Mouse (Mus musculus): ENCODE data around the gene BC035947. TPM values are rescaled to one million over a fixed set of nuclear protein-coding genes. Genes with fewer than 3 reads are reported as not detected.
A peak's percentile ranks its signal among the peaks of the same experiment; 100 is the strongest.
"Not testable (repeated sequence)": the region's sequence is repeated elsewhere in the genome, so short reads cannot be mapped to it uniquely, and the experiment has no call there.

BC035947 gene
- polyA plus RNA-seq (2015; fragmentation: Nextera tagmentation; extraction: Ambion mirVana), result 0.57 and 1.1 TPM in 2 replicates

DNA sequence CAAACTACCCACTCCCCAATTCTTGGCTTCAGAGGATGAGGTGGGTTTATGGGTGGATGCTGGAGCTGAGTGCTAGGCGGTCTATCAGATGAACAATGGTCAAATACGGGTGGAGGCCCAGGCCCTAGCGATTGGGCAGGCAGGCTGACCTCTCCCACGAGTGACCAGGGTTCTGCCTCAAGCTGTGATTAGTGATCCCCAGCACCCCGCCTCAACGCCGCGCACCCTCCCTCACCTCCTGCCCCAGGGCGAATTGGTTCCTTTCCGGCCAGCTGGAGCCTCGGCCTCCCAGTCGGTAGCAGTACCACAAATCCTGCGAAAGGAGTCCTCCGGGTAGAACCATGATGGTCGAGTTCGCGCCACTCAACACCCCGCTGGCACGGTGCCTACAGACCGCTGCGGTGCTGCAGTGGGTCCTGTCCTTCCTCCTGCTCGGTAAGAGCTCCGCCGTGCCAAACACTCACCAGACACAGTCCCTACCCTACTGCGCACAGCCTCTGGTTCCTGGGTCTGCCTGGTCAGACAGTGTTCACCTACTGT, at the start of gene BC035947:
Gene BC035947 (minus strand): TSS at position 538 of the 540 bp plus-strand sequence.
- 3% methylated on average over 25 of the region's 25 CpGs for WGBS
- no peaks in the 10 kb centered on the region for H3K36me3 ChIP-seq
- H3K27me3 ChIP-seq, result peaks cover 6% of the 10 kb centered on the region
- 0 out of 2 replicates have a peak within 1 kb of the TSS, but pooled peaks have one; percentile 21 for H3K9ac ChIP-seq
- H3K27ac ChIP-seq, result no peak within 1 kb of the TSS
- peaks cover 12% of the 10 kb centered on the region; the same call in 1 of the 2 replicates for H3K4me1 ChIP-seq
- peak; percentile 43; the same call in 1 of the 2 replicates for ATAC-seq (replicated peaks; ENCODE audit: low FRiP score)
- H3K4me3 ChIP-seq (replicated peaks), result peak within 1 kb of the TSS; percentile 35
- no peaks in the 10 kb centered on the region for H3K9me3 ChIP-seq (replicated peaks)
- peak within 1 kb of the TSS; percentile 61 for H3K4me2 ChIP-seq

DNA sequence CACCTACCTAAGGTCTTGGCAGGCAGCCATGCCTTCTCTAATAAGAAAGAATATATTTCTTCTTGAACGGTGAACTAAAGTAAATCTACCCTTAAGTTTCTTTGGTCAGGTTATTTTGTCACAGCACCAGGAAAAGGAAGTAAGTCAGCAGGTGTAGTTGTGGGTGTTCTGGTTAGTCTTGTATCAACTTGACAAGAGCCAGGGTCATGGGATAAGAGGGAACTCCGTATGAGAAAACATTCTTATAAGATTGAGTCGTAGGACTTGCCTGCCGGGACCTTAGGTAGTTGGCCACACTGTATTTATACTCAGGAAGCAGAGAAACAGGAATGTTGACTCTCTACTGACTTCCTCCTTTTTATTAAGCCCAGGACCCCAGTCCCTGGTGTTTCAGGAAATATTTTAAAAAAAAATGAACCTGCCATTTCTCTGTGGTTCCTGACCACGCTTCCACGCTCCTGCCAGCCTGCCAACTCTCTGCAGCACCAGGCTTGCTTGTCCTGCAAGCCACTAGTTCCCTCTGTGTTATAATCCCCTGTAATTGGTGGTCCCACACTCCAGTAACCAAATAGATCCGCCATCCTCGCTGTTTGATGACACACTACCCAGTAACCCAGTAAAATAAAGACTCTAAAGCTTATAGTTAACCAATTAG, 42.2 kb upstream of the BC035947 start:
- WGBS, result 62% methylated on average over 8 of the region's 8 CpGs
- no peak for ATAC-seq (replicated peaks; ENCODE audit: low FRiP score)
- Histone ChIP-seq H3K9me3 (replicated peaks) (no peaks in the 10 kb centered on the region), H3K9ac (no peak overlapping the region), H3K36me3 (no peaks in the 10 kb centered on the region), H3K4me1 (no peaks in the 10 kb centered on the region), H3K27me3 (no peaks in the 10 kb centered on the region), H3K4me3 (replicated peaks) (no peak overlapping the region), H3K4me2 (no peak overlapping the region), H3K27ac (no peak overlapping the region)

DNA sequence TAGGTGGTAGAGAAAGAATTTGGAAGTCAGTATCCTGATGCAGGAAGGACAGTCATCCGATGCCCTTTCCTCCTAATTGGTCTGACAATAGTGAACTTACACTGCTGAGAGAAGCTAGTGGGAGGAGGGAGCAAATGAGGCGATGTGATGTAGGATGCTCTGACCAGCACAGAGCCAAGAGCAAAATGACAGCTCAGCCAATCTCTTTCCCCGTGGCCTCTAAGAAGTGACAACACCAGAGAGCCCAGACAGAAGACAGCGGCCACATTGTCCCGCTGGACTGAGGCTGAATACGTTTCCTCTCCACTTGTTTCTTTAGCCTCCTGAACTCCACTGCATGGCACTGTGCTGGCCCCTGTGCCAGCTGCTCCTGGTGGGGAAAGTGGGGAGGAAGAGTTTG, 37.0 kb upstream of the BC035947 start:
- Histone ChIP-seq H3K9ac (no peak overlapping the region), H3K4me2 (no peak overlapping the region), H3K9me3 (replicated peaks) (no peaks in the 10 kb centered on the region), H3K4me3 (replicated peaks) (no peak overlapping the region), H3K27ac (no peak overlapping the region), H3K27me3 (no peaks in the 10 kb centered on the region), H3K4me1 (no peaks in the 10 kb centered on the region), H3K36me3 (no peaks in the 10 kb centered on the region)
- WGBS, result 43% methylated on average over 6 of the region's 6 CpGs
- ATAC-seq (replicated peaks; ENCODE audit: low FRiP score), result no peak

DNA sequence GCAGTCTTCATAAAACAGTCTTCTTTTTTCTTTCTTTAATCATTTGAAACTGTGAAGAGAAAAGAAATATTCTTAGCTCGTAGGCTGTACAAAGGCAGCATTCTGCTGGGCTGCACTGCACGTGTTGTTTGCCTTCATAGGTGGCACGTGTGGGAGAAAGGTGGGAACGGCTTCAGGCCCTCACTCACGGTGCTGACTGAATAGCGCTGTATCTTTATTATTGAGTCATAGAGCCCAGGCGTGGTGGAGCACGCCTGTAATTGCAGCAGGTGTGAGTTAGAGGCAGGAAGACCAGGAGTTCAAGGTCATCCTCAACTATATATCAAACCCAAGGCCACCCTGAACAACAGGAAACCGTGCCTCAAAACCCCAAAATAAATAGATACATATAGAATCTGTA, 34.3 kb upstream of the BC035947 start:
- Histone ChIP-seq H3K36me3 (no peaks in the 10 kb centered on the region), H3K9ac (no peak overlapping the region), H3K4me3 (replicated peaks) (no peak overlapping the region), H3K9me3 (replicated peaks) (no peaks in the 10 kb centered on the region), H3K4me2 (no peak overlapping the region), H3K4me1 (no peaks in the 10 kb centered on the region), H3K27me3 (no peaks in the 10 kb centered on the region), H3K27ac (no peak overlapping the region)
- no peak for ATAC-seq (replicated peaks; ENCODE audit: low FRiP score)
- WGBS, result 66% methylated on average over 9 of the region's 9 CpGs

DNA sequence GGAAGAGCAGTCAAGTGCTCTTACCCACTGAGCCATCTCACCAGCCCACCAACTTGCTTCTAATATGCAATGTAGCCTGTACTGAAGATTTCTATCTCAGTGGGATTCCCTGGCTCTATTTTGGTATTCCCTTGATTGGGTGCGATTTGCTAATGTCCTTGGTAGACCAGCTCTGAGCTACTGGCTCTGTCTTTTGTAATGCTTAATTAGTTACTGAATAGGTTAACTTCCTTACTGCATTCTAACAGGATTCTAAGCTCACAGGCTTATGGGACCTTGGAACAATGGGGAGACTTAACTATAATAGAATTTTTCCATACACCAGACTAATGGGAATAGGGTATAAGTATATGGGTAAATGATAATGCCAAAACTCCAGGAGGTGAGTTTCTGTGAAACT, 31.7 kb upstream of the BC035947 start:
- not testable (repeated sequence) for H3K4me2 ChIP-seq; H3K27ac ChIP-seq; H3K27me3 ChIP-seq; H3K4me1 ChIP-seq; H3K9me3 ChIP-seq (replicated peaks); H3K36me3 ChIP-seq; H3K4me3 ChIP-seq (replicated peaks); ATAC-seq (replicated peaks; ENCODE audit: low FRiP score); H3K9ac ChIP-seq
- 81% methylated on average over 1 of the region's 1 CpGs for WGBS

DNA sequence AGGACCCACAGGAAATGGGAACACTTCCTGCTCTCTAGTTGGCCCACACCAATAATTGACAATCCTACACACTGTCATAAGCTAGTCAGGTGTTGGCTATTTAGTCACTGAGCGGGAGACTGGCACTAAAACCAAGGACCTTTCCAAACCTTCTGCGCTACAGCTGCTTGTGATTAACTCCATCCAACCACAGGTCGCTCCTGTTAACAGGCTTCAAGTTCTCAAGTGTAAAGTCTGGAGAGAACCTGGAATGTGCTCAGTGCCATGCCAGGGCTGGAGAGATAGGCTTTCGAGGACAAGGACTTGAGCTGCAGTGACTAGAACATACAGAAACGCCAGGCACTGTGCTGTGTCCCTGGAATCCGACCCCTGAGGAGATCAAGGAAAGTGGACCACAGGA, 27.2 kb upstream of the BC035947 start:
- WGBS, result 69% methylated on average over 6 of the region's 6 CpGs

DNA sequence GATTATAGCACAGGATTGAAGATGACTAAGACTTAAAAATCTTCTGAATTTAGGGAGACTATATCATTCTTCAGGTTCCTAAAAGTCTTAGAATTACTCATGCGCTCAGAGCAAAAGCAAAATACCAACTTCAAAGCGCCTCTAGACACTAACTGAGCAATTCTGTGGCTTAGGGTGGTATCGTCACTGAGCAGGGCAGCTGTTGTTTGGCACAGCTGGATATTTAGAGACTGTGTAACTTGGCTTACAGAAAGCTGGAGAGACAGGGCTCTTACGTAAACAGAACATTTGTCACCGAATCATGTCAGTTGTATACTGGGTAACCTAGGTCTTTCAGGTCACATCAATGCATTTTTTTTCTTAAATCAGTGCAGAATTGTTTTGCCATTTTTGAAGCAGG, 26.4 kb upstream of the BC035947 start:
- Histone ChIP-seq H3K4me1 (peaks cover 8% of the 10 kb centered on the region; the same call in 1 of the 2 replicates), H3K9ac (no peak overlapping the region), H3K36me3 (no peaks in the 10 kb centered on the region), H3K4me2 (no peak overlapping the region), H3K4me3 (replicated peaks) (no peak overlapping the region), H3K27ac (no peak overlapping the region), H3K27me3 (no peaks in the 10 kb centered on the region), H3K9me3 (replicated peaks) (no peaks in the 10 kb centered on the region)
- ATAC-seq (replicated peaks; ENCODE audit: low FRiP score), result no peak
- WGBS, result 56% methylated on average over 5 of the region's 5 CpGs

More for the DNA sequence above, 27.2 kb upstream of the BC035947 start:
- ATAC-seq (replicated peaks; ENCODE audit: low FRiP score), result no peak
- Histone ChIP-seq H3K9me3 (replicated peaks) (no peaks in the 10 kb centered on the region), H3K4me2 (no peak overlapping the region), H3K27ac (no peak overlapping the region), H3K27me3 (no peaks in the 10 kb centered on the region), H3K4me1 (peaks cover 8% of the 10 kb centered on the region; the same call in 1 of the 2 replicates), H3K4me3 (replicated peaks) (no peak overlapping the region), H3K36me3 (no peaks in the 10 kb centered on the region), H3K9ac (no peak overlapping the region)

DNA sequence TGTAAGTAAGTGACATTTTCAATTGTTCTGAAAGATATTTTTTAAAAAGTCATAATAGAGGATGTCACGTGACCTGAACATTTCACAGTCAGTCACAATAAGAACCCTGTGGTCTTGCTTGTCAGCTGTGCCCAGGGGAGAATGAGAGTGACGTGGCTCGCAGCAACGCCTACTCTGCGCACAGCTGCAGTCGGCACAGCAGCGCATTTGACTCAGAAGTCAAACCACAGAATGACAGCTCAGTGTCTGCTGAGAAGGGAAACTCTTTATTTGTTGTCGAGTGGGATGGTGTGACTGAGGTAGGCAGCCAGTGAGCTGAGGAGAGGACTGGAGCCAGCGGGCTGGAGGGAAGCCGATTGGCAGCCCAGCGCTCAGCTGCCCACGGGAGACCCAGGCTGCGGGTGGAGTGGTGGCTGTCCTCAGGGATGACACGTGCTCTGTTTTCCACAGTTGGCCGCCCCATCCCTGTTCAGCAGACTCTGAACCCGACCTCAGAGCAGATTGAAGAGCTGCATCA, 25.6 kb upstream of the BC035947 start:
- Histone ChIP-seq H3K4me2 (peak overlapping the region; percentile 61), H3K4me3 (replicated peaks) (peak overlapping the region; percentile 28), H3K4me1 (peaks cover 8% of the 10 kb centered on the region; the same call in 1 of the 2 replicates), H3K27ac (no peak overlapping the region), H3K27me3 (no peaks in the 10 kb centered on the region), H3K9me3 (replicated peaks) (no peaks in the 10 kb centered on the region), H3K36me3 (no peaks in the 10 kb centered on the region), H3K9ac (no peak overlapping the region)
- peak; percentile 60; the same call in 1 of the 2 replicates for ATAC-seq (replicated peaks; ENCODE audit: low FRiP score)
- WGBS, result 41% methylated on average over 16 of the region's 16 CpGs

DNA sequence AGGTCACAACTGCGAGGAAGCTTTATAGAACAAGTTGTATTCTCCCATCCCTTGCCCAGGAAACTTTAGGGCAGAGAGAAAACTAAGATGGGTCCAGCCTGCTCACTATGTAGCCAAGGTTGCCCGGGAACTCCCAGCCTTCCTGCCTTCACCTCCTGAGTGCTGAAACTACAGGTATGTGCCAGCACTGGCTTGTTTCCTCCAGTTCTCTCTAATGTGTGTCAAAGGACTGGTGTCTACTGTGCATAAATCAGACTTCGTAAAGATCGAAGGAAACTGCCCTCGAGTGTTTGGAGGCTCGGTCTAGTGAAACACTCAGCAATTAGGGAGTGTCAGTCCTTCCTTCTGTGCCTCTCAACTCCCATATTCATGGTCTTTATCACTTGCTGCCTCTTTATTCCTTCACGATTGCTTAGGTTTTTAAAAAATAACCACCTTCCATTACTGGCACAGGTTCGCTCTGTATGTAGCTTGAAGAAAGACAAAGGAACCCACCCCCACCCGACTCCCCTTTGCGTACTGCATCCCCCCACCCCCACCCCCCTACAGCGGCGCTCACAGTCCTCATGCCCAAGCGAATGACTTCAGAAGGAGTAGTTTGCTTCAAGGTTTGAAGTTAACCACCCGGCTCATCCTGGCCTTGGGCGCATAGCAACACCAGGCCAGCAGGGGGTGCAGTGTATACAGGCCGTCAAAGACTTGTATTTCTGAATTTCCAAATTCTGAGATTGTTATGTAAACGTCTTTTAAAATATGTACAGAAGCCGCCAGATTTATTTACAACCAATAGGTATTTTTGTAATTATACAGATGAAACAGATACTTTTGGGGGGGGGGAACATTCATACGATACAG, 24.6 kb upstream of the BC035947 start:
- H3K4me2 ChIP-seq, result peak overlapping the region; percentile 61
- 21% methylated on average over 19 of the region's 19 CpGs for WGBS
- no peak overlapping the region for H3K27ac ChIP-seq
- H3K9ac ChIP-seq, result no peak overlapping the region
- no peaks in the 10 kb centered on the region for H3K9me3 ChIP-seq (replicated peaks)
- H3K4me1 ChIP-seq, result peaks cover 8% of the 10 kb centered on the region; the same call in 1 of the 2 replicates
- no peak overlapping the region for H3K4me3 ChIP-seq (replicated peaks)
- H3K27me3 ChIP-seq, result no peaks in the 10 kb centered on the region
- no peaks in the 10 kb centered on the region for H3K36me3 ChIP-seq
- peak; percentile 71; the same call in 1 of the 2 replicates for ATAC-seq (replicated peaks; ENCODE audit: low FRiP score)

DNA sequence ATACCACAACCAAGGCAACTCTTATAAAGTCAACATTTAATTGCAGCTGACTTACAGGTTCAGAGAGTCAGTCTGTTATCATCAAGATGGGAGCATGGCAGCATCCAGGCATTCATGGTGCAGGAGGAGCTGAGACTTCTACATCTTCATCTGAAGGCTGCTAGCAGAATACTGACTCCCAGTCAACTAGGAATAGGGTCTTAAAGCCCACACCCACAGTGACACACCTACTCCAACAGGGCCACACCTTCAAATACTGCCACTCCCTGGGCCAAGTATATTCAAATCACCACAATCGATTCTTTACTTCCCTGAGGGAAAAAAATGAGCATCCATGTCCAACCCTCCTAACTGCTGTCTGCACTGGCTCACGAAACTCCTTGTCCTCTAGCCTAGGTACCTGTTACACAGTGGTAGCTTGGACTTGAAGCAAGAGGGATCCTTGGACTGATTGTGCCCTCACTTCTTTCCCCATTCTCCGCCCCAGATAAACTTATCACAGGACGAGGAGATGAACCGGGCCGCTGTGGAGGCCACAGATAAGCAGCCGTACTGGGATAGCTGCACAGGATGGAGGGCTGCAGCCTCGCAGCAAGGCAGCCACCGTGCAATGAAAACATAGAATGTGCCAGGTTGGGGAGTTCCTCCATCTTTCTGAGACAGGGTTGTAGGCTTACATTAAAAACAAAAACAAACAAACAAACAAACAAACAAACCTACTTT, 22.6 kb upstream of the BC035947 start:
- H3K27me3 ChIP-seq, result no peaks in the 10 kb centered on the region
- no peak overlapping the region for H3K27ac ChIP-seq
- H3K4me1 ChIP-seq, result peaks cover 8% of the 10 kb centered on the region; the same call in 1 of the 2 replicates
- 91% methylated on average over 9 of the region's 9 CpGs for WGBS
- no peak overlapping the region for H3K9ac ChIP-seq
- no peaks in the 10 kb centered on the region for H3K9me3 ChIP-seq (replicated peaks)
- no peak overlapping the region for H3K4me2 ChIP-seq
- H3K36me3 ChIP-seq, result no peaks in the 10 kb centered on the region
- no peak for ATAC-seq (replicated peaks; ENCODE audit: low FRiP score)
- H3K4me3 ChIP-seq (replicated peaks), result no peak overlapping the region

DNA sequence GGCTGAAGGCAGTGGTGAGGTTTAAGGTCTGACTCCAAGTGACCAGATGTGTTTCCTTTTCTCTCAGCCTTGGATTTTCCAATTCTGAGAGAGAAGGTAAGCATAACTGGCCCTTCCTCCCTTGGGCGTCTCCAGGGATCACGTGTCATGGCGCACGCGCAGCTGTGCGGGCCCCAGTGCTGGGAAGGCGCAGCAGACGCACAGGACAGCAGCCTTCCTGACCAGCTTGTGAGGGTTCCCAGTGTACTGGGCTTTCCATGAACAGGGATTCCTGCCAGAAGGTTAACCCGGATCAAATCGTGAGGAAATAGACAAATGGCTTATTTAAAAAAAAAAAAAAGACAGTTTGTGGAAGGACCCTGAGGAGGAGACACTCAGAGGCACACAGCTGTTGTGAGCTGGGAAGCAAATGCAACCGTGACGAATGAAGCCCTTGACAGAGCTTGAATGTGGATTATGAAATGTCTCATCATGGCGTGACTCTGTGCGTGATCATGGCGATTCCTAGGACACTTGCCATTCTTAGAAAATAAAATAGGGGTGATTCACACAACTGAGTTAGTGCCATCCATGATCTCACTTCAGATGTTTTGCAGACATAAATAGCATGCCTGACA, 20.3 kb upstream of the BC035947 start:
- Histone ChIP-seq H3K9ac (no peak overlapping the region), H3K27me3 (no peaks in the 10 kb centered on the region), H3K4me2 (no peak overlapping the region), H3K36me3 (no peaks in the 10 kb centered on the region), H3K4me3 (replicated peaks) (no peak overlapping the region), H3K9me3 (replicated peaks) (no peaks in the 10 kb centered on the region), H3K27ac (no peak overlapping the region), H3K4me1 (0 out of 2 replicates have a peak, but pooled peaks cover 3% of the 10 kb centered on the region)
- 89% methylated on average over 15 of the region's 15 CpGs for WGBS
- no peak for ATAC-seq (replicated peaks; ENCODE audit: low FRiP score)
